Mouse (Mus musculus) intestine, postnatal 0 days (tissue): ENCODE measurements around the gene C2cd2l. TPM values are rescaled to one million over a fixed set of nuclear protein-coding genes. Genes with fewer than 3 reads are reported as not detected.

Source experiments
- ATAC-seq: fragments of 200-750 bp; cut with Nextera tagmentation; 2 replicates; pipeline ENCODE4 v1.8.0; 2017; ENCODE audit warnings: mild to moderate bottlenecking, moderate TSS enrichment, moderate library complexity
- H3K27ac ChIP-seq: fragments of 300-500 bp; sonication (generic); 2 replicates; pipeline ENCODE4 v1.5.1; 2014; ENCODE audit warnings: mild to moderate bottlenecking, low read depth, low read length, moderate library complexity
- H3K27me3 ChIP-seq: fragments of 300-500 bp; sonication (generic); replicated peaks from 2 replicates; pipeline ENCODE4 v1.6.1; 2014; ENCODE audit warnings: low read length, mixed read lengths; ENCODE audit not compliant: control insufficient read depth, insufficient read depth
- H3K36me3 ChIP-seq: fragments of 300-500 bp; sonication (generic); 2 replicates; pipeline ENCODE4 v1.6.1; 2014; ENCODE audit warnings: mild to moderate bottlenecking, moderate library complexity; ENCODE audit not compliant: control insufficient read depth, insufficient read depth
- H3K4me1 ChIP-seq: fragments of 300-500 bp; sonication (generic); replicated peaks from 2 replicates; pipeline ENCODE4 v1.6.1; 2014; ENCODE audit warnings: antibody characterized with exemption, low read length, mixed read lengths; ENCODE audit not compliant: control insufficient read depth, insufficient read depth
- H3K4me2 ChIP-seq: fragments of 300-500 bp; sonication (generic); replicated peaks from 2 replicates; pipeline ENCODE4 v1.6.1; 2014; ENCODE audit warnings: low read depth, mild to moderate bottlenecking, moderate library complexity
- H3K4me3 ChIP-seq: fragments of 300-500 bp; sonication (generic); 2 replicates; pipeline ENCODE4 v1.5.1; 2014; ENCODE audit warnings: low read depth, low read length
- H3K9ac ChIP-seq: fragments of 300-500 bp; sonication (generic); 2 replicates; pipeline ENCODE4 v1.6.1; 2014; ENCODE audit warnings: mild to moderate bottlenecking, low read depth, low read length
- H3K9me3 ChIP-seq: fragments of 300-500 bp; sonication (generic); 2 replicates; pipeline ENCODE4 v1.6.1; 2016; ENCODE audit warnings: mixed run types; ENCODE audit not compliant: control insufficient read depth
- CTCF ChIP-seq: sonication (generic); IDR thresholded peaks from 2 replicates; pipeline ENCODE4 v1.5.1; 2016; ENCODE audit warnings: low read depth, mild to moderate bottlenecking, control low read depth, antibody characterized with exemption, moderate library complexity
- WGBS: fragments of 180-500 bp; shearing (Covaris S2); extraction: QIAGEN DNeasy Blood & Tissue Kit; methylation state at CpG from one replicate; pipeline ENCODE4 v1.1.7; 2014; 5-methylcytosine and 5-hydroxymethylcytosine counted together
- polyA plus RNA-seq: library from polyadenylated mRNA; unstranded; fragments of >200 nt; fragmentation: Nextera tagmentation; extraction: Ambion mirVana; gene quantifications from 2 replicates; pipeline ENCODE4 v1.2.1, GENCODE M21; 2015

C2cd2l gene
- polyA plus RNA-seq, 1 experiment from 2014 or later = 42.4 TPM

- peak; percentile 72 for ATAC-seq
- H3K27ac ChIP-seq = peak overlapping the region; percentile 91
- no peaks in the 10 kb centered on the region for H3K27me3 ChIP-seq
- peak overlapping the region; percentile 96 for H3K4me3 ChIP-seq
- peaks cover 38% of the 10 kb centered on the region for H3K36me3 ChIP-seq
- H3K4me1 ChIP-seq = peaks cover 4% of the 10 kb centered on the region; the same call in 1 of the 2 replicates
- WGBS = 43% methylated on average over 5 of the region's 5 CpGs
- H3K4me2 ChIP-seq = peak overlapping the region; percentile 91
- TF ChIP-seq CTCF = no peak
- peak overlapping the region; percentile 89 for H3K9ac ChIP-seq
- H3K9me3 ChIP-seq = no peaks in the 10 kb centered on the region
These were observed 1.8 kb downstream of the C2cd2l start for GRCm38 (mm10) chr9:44318076-44318825.

- no peak for ATAC-seq
- Histone ChIP-seq H3K36me3 (peaks cover 46% of the 10 kb centered on the region), H3K9me3 (no peaks in the 10 kb centered on the region), H3K27me3 (no peaks in the 10 kb centered on the region), H3K4me1 (peaks cover 4% of the 10 kb centered on the region; the same call in 1 of the 2 replicates), H3K4me2 (peak overlapping the region; percentile 91), H3K27ac (peak overlapping the region; percentile 91), H3K9ac (0 out of 2 replicates have a peak overlapping the region, but pooled peaks have one; percentile 17), H3K4me3 (peak overlapping the region; percentile 96)
- WGBS = 71% methylated on average over 4 of the region's 4 CpGs
- no peak for TF ChIP-seq CTCF
These were observed 2.6 kb downstream of the C2cd2l start for GRCm38 (mm10) chr9:44317452-44317851.

- no peaks in the 10 kb centered on the region for H3K9me3 ChIP-seq
- H3K9ac ChIP-seq = no peak overlapping the region
- no peaks in the 10 kb centered on the region for H3K27me3 ChIP-seq
- TF ChIP-seq CTCF = no peak
- H3K27ac ChIP-seq = no peak overlapping the region
- no peak overlapping the region for H3K4me3 ChIP-seq
- H3K4me1 ChIP-seq = 0 out of 2 replicates have a peak, but pooled peaks cover 4% of the 10 kb centered on the region
- no peak for ATAC-seq
- no peak overlapping the region for H3K4me2 ChIP-seq
- WGBS = 92% methylated on average over 18 of the region's 18 CpGs
- H3K36me3 ChIP-seq = peaks cover 48% of the 10 kb centered on the region
These were observed 5.2 kb downstream of the C2cd2l start for GRCm38 (mm10) chr9:44314910-44315309.

- ATAC-seq = no peak
- Histone ChIP-seq H3K9me3 (no peaks in the 10 kb centered on the region), H3K4me2 (no peak overlapping the region), H3K4me3 (no peak overlapping the region), H3K36me3 (peaks cover 52% of the 10 kb centered on the region), H3K27ac (no peak overlapping the region), H3K4me1 (0 out of 2 replicates have a peak, but pooled peaks cover 4% of the 10 kb centered on the region), H3K27me3 (no peaks in the 10 kb centered on the region), H3K9ac (no peak overlapping the region)
- no peak for TF ChIP-seq CTCF
- WGBS = 77% methylated on average over 4 of the region's 4 CpGs
These were observed 5.9 kb downstream of the C2cd2l start for GRCm38 (mm10) chr9:44314257-44314547.

GRCm38 (mm10) chr9:44313476-44314256 lies 6.4 kb downstream of the C2cd2l start:
- TF ChIP-seq CTCF = no peak
- H3K9ac ChIP-seq = no peak overlapping the region
- WGBS = 82% methylated on average over 19 of the region's 19 CpGs
- no peak overlapping the region for H3K4me3 ChIP-seq
- no peak overlapping the region for H3K27ac ChIP-seq
- no peaks in the 10 kb centered on the region for H3K27me3 ChIP-seq
- no peak for ATAC-seq
- peaks cover 52% of the 10 kb centered on the region for H3K36me3 ChIP-seq
- H3K4me1 ChIP-seq = 0 out of 2 replicates have a peak, but pooled peaks cover 4% of the 10 kb centered on the region
- no peaks in the 10 kb centered on the region for H3K9me3 ChIP-seq
- no peak overlapping the region for H3K4me2 ChIP-seq
